Mouse (Mus musculus): ENCODE results near the gene Vti1a.

GRCm38 (mm10) chr19:55380764-55381163 is 64.7 kb downstream of the Vti1a start:
- no peak for TF ChIP-seq CTCF (IDR thresholded peaks at IDR 0.05; ENCODE audit: insufficient read depth, low read depth, low read length)
- TF ChIP-seq POLR2A (IDR thresholded peaks at IDR 0.05; ENCODE audit: insufficient read depth, low read depth, low read length), result no peak

All from olfactory bulb, adult 2 months (tissue).